Mouse (Mus musculus) thymus, adult 2 months (tissue): ENCODE measurements around the gene Nkain2. TPM values are rescaled to one million over a fixed set of nuclear protein-coding genes. Genes with fewer than 3 reads are reported as not detected.

Source experiments
- DNase-seq: peaks from one replicate; pipeline ENCODE4 v3.0.0; 2021
- H3K27ac ChIP-seq: fragments of 200-500 bp; 2 replicates; pipeline ENCODE4 v1.5.1; 2012; ENCODE audit warnings: low read length, control low read depth; ENCODE audit not compliant: control insufficient read depth, insufficient read depth
- H3K27me3 ChIP-seq: fragments of 200-500 bp; 2 replicates; pipeline ENCODE4 v1.6.1; 2012; ENCODE audit warnings: mild to moderate bottlenecking, low read length, moderate library complexity, mixed read lengths; ENCODE audit not compliant: control insufficient read depth, insufficient read depth
- H3K36me3 ChIP-seq: fragments of 200-500 bp; 2 replicates; pipeline ENCODE4 v1.6.1; 2012; ENCODE audit warnings: mild to moderate bottlenecking, low read length, moderate library complexity; ENCODE audit not compliant: control insufficient read depth, insufficient read depth
- H3K4me1 ChIP-seq: fragments of 200-500 bp; replicated peaks from 2 replicates; pipeline ENCODE4 v1.6.1; 2012; ENCODE audit warnings: low read length; ENCODE audit not compliant: control insufficient read depth, insufficient read depth
- H3K4me3 ChIP-seq: fragments of 200-500 bp; 2 replicates; pipeline ENCODE4 v1.5.1; 2012; ENCODE audit warnings: mild to moderate bottlenecking, low read length, control low read depth, moderate library complexity; ENCODE audit not compliant: control insufficient read depth, insufficient read depth
- CTCF ChIP-seq: fragments of 200-500 bp; IDR thresholded peaks from 2 replicates; pipeline ENCODE4 v1.5.1; 2012; ENCODE audit warnings: mild to moderate bottlenecking, control low read depth, low read length, moderate library complexity, borderline replicate concordance; ENCODE audit not compliant: control insufficient read depth, poor library complexity, insufficient read depth; ENCODE audit errors: extremely low read depth
- POLR2A ChIP-seq: fragments of 200-500 bp; IDR thresholded peaks from 2 replicates; pipeline ENCODE4 v1.6.1; 2012; ENCODE audit warnings: mild to moderate bottlenecking, low read length, control low read depth, moderate library complexity; ENCODE audit not compliant: control insufficient read depth, poor library complexity, insufficient read depth; ENCODE audit errors: extremely low read depth
- WGBS: fragments of 180-500 bp; shearing (Covaris S2); methylation state at CpG from one replicate; pipeline ENCODE4 v1.1.7; 2018; 5-methylcytosine and 5-hydroxymethylcytosine counted together
- polyA plus RNA-seq: library from polyadenylated mRNA; depleted of rRNA; stranded (reverse); fragments of >200 nt; gene quantifications from 2 replicates; pipeline ENCODE4 v1.2.3, GENCODE M21; 2012; rRNA removed

The Nkain2 gene
- polyA plus RNA-seq, result not detected in 2 replicates

- H3K4me1 ChIP-seq, result no peaks in the 10 kb centered on the region
- 3% methylated on average over 79 of the region's 81 CpGs for WGBS
- TF ChIP-seq CTCF, result no peak
- no peak for TF ChIP-seq POLR2A
- DNase-seq, result no peak
- no peaks in the 10 kb centered on the region for H3K36me3 ChIP-seq
- H3K27me3 ChIP-seq, result no peaks in the 10 kb centered on the region
- H3K4me3 ChIP-seq, result no peak within 1 kb of the TSS
- H3K27ac ChIP-seq, result no peak within 1 kb of the TSS
These were observed at the start of gene Nkain2 for GRCm38 (mm10) chr10:32889652-32890506. Nkain2 (minus strand) TSS chr10:32890462.

GRCm38 (mm10) chr10:32939853-32940252, 49.6 kb upstream of the Nkain2 start:
- TF ChIP-seq POLR2A, result no peak
- no peak for TF ChIP-seq CTCF
- 94% methylated on average over 3 of the region's 3 CpGs for WGBS
- no peaks in the 10 kb centered on the region for H3K4me1 ChIP-seq

GRCm38 (mm10) chr10:32895093-32895492, 4.8 kb upstream of the Nkain2 start:
- H3K4me3 ChIP-seq, result no peak overlapping the region
- no peaks in the 10 kb centered on the region for H3K27me3 ChIP-seq
- no peak for TF ChIP-seq POLR2A
- no peak for DNase-seq
- H3K4me1 ChIP-seq, result no peaks in the 10 kb centered on the region
- no peak overlapping the region for H3K27ac ChIP-seq
- no peaks in the 10 kb centered on the region for H3K36me3 ChIP-seq

More at GRCm38 (mm10) chr10:32939853-32940252, 49.6 kb upstream of the Nkain2 start:
- H3K36me3 ChIP-seq, result no peaks in the 10 kb centered on the region
- no peaks in the 10 kb centered on the region for H3K27me3 ChIP-seq
- DNase-seq, result no peak
- no peak overlapping the region for H3K4me3 ChIP-seq
- no peak overlapping the region for H3K27ac ChIP-seq

GRCm38 (mm10) chr10:32890507-32891131, 357 bp upstream of the Nkain2 start:
- H3K27me3 ChIP-seq, result no peaks in the 10 kb centered on the region
- no peak overlapping the region for H3K4me3 ChIP-seq
- WGBS, result 7% methylated on average over 13 of the region's 13 CpGs
- no peak for TF ChIP-seq CTCF
- no peak overlapping the region for H3K27ac ChIP-seq
- no peak for DNase-seq
- no peaks in the 10 kb centered on the region for H3K4me1 ChIP-seq
- no peaks in the 10 kb centered on the region for H3K36me3 ChIP-seq

- 83% methylated on average over 6 of the region's 6 CpGs for WGBS
- Histone ChIP-seq H3K27me3 (no peaks in the 10 kb centered on the region), H3K36me3 (no peaks in the 10 kb centered on the region), H3K4me1 (no peaks in the 10 kb centered on the region), H3K4me3 (no peak overlapping the region), H3K27ac (no peak overlapping the region)
- DNase-seq, result no peak
- no peak for TF ChIP-seq CTCF
- TF ChIP-seq POLR2A, result no peak
These were observed 8.3 kb downstream of the Nkain2 start for GRCm38 (mm10) chr10:32881977-32882376.

- H3K4me1 ChIP-seq, result no peaks in the 10 kb centered on the region
- no peaks in the 10 kb centered on the region for H3K36me3 ChIP-seq
- WGBS, result 81% methylated on average over 1 of the region's 1 CpGs
- no peaks in the 10 kb centered on the region for H3K27me3 ChIP-seq
- DNase-seq, result no peak
- H3K4me3 ChIP-seq, result no peak overlapping the region
- TF ChIP-seq CTCF (no peak), POLR2A (no peak)
- H3K27ac ChIP-seq, result no peak overlapping the region
These were observed 19.4 kb downstream of the Nkain2 start for GRCm38 (mm10) chr10:32870691-32871406.
